Mouse (Mus musculus): ENCODE measurements around the gene Smyd2.

The Smyd2 gene

GRCm38 (mm10) chr1:189921818-189922592 is at the start of gene Smyd2:
Smyd2 (minus strand) TSS chr1:189922363.
- peak; percentile 29 to 38 for DNase-seq

GRCm38 (mm10) chr1:189970381-189970780 is 48.2 kb upstream of the Smyd2 start:
- no peak for DNase-seq

- DNase-seq, result no peak
Observed at GRCm38 (mm10) chr1:189968027-189968426, 45.9 kb upstream of the Smyd2 start.

- no peak for DNase-seq
Observed at GRCm38 (mm10) chr1:189960481-189960880, 38.3 kb upstream of the Smyd2 start.

- DNase-seq, result no peak
Observed at GRCm38 (mm10) chr1:189959802-189960201, 37.6 kb upstream of the Smyd2 start.

GRCm38 (mm10) chr1:189951861-189952260 is 29.7 kb upstream of the Smyd2 start:
- no peak for DNase-seq

GRCm38 (mm10) chr1:189947411-189947810 is 25.2 kb upstream of the Smyd2 start:
- no peak for DNase-seq

GRCm38 (mm10) chr1:189946126-189946525 is 24.0 kb upstream of the Smyd2 start:
- no peak for DNase-seq

GRCm38 (mm10) chr1:189941786-189942185 is 19.6 kb upstream of the Smyd2 start:
- DNase-seq, result no peak

GRCm38 (mm10) chr1:189936436-189937105 is 14.4 kb upstream of the Smyd2 start:
- DNase-seq, result no peak

GRCm38 (mm10) chr1:189933480-189934202 is 11.5 kb upstream of the Smyd2 start:
- DNase-seq, result no peak

GRCm38 (mm10) chr1:189932976-189933375 is 10.8 kb upstream of the Smyd2 start:
- DNase-seq, result no peak

- DNase-seq, result no peak
Observed at GRCm38 (mm10) chr1:189932190-189932589, 10.0 kb upstream of the Smyd2 start.

GRCm38 (mm10) chr1:189929896-189930295 is 7.7 kb upstream of the Smyd2 start:
- no peak for DNase-seq

GRCm38 (mm10) chr1:189927644-189928043 is 5.5 kb upstream of the Smyd2 start:
- DNase-seq, result peak in 1 of 2 experiments; percentile 38

- no peak for DNase-seq
Observed at GRCm38 (mm10) chr1:189926279-189926678, 4.1 kb upstream of the Smyd2 start.

GRCm38 (mm10) chr1:189923871-189924568 is 1.9 kb upstream of the Smyd2 start:
- DNase-seq, result no peak

- no peak for DNase-seq
Observed at GRCm38 (mm10) chr1:189923157-189923556, 994 bp upstream of the Smyd2 start.

GRCm38 (mm10) chr1:189922721-189923120 is 558 bp upstream of the Smyd2 start:
- DNase-seq, result no peak

- no peak for DNase-seq
Observed at GRCm38 (mm10) chr1:189921568-189921817, 670 bp downstream of the Smyd2 start.

GRCm38 (mm10) chr1:189920701-189921567 is 1.2 kb downstream of the Smyd2 start:
- no peak for DNase-seq

GRCm38 (mm10) chr1:189919756-189920155 is 2.4 kb downstream of the Smyd2 start:
- DNase-seq, result no peak
